Mouse (Mus musculus) limb, embryonic 12.5 days (tissue): ENCODE results near the gene Ren1. TPM values are rescaled to one million over a fixed set of nuclear protein-coding genes. Genes with fewer than 3 reads are reported as not detected.

Experiments used
- ATAC-seq: fragments of 200-750 bp; cut with Nextera tagmentation; 2 replicates; pipeline ENCODE4 v1.8.0; 2017; ENCODE audit warnings: low read depth, moderate TSS enrichment; ENCODE audit not compliant: insufficient number of reproducible peaks, insufficient read depth, low FRiP score, low TSS enrichment
- H3K27ac ChIP-seq: fragments of 300-500 bp; sonication (generic); 2 replicates; pipeline ENCODE4 v1.5.1; 2016; ENCODE audit warnings: mild to moderate bottlenecking, moderate library complexity
- H3K27me3 ChIP-seq: fragments of 300-500 bp; sonication (generic); 2 replicates; pipeline ENCODE4 v1.6.1; 2016; ENCODE audit warnings: mild to moderate bottlenecking, moderate library complexity
- H3K36me3 ChIP-seq: fragments of 300-500 bp; sonication (generic); 2 replicates; pipeline ENCODE4 v1.6.1; 2016; ENCODE audit warnings: mild to moderate bottlenecking, moderate library complexity
- H3K4me1 ChIP-seq: fragments of 300-500 bp; sonication (generic); replicated peaks from 2 replicates; pipeline ENCODE4 v1.6.1; 2016
- H3K4me2 ChIP-seq: fragments of 300-500 bp; sonication (generic); 2 replicates; pipeline ENCODE4 v1.6.1; 2016; ENCODE audit warnings: mild to moderate bottlenecking, moderate library complexity
- H3K4me3 ChIP-seq: fragments of 300-500 bp; sonication (generic); replicated peaks from 2 replicates; pipeline ENCODE4 v1.5.1; 2016; ENCODE audit warnings: mild to moderate bottlenecking
- H3K9ac ChIP-seq: fragments of 300-500 bp; sonication (generic); replicated peaks from 2 replicates; pipeline ENCODE4 v1.6.1; 2016; ENCODE audit warnings: mild to moderate bottlenecking, moderate library complexity
- H3K9me3 ChIP-seq: fragments of 300-500 bp; sonication (generic); 2 replicates; pipeline ENCODE4 v1.6.1; 2016; ENCODE audit warnings: mild to moderate bottlenecking, moderate library complexity
- WGBS: fragments of 180-500 bp; shearing (Covaris S2); methylation state at CpG from one replicate; pipeline ENCODE4 v1.1.7; 2016; 5-methylcytosine and 5-hydroxymethylcytosine counted together
- polyA plus RNA-seq: library from polyadenylated mRNA; unstranded; fragments of >200 nt; fragmentation: Nextera tagmentation; extraction: Ambion mirVana; gene quantifications from 2 replicates; pipeline ENCODE4 v1.2.1, GENCODE M21; 2016

Gene Ren1
- polyA plus RNA-seq, 1 experiment from 2014 or later, result not detected

DNA sequence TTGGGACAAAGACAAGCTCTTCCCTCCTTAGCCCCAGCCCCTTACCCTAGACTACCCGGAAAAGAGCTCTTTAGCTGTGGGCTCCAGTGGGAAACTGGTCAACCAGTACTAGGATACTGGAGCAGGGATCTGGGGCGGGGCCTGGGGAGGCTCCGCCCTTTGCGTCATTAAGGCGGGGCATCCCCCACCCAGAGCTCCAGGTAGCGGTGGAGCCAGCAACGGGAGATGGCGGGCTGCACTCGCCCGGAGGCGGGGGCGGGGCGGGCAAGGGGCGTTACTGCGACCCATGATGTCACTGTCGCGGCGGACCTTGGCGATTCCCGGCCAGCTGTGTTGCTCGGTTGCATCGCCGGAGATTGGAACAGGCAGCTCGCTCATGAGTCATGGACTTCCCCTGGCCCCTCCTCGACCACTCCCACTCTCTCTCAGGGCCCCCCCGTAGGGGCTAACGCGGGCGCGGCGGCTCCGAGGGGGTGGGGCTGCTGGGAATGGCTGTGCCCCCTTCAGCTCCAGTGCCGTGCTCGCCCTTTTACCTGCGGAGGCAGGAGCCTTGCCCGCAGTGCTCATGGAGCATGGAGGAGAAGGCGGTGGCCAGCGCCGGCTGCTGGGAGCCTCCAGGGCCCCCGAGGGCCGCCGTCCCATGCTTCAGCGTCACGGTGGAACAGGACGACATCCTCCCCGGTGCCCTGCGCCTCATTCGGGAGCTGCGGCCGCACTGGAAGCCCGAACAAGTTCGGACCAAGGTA lies 13.1 kb downstream of the Ren1 start, which contains the start of gene Etnk2:
Gene Etnk2, plus strand, starts transcription at position 297 of the 746 bp plus-strand sequence.
- Histone ChIP-seq H3K9me3 (no peaks in the 10 kb centered on the region), H3K4me2 (peak within 1 kb of the TSS; percentile 95), H3K9ac (peak within 1 kb of the TSS; percentile 60), H3K27me3 (peaks cover 52% of the 10 kb centered on the region), H3K4me3 (peak within 1 kb of the TSS; percentile 69), H3K27ac (no peak within 1 kb of the TSS), H3K4me1 (peaks cover 19% of the 10 kb centered on the region), H3K36me3 (no peaks in the 10 kb centered on the region)
- WGBS, result under 1% methylated on average over 52 of the region's 52 CpGs
- ATAC-seq, result peak; percentile 58

GRCm38 (mm10) chr1:133364022-133364630 lies 13.8 kb downstream of the Ren1 start:
- Histone ChIP-seq H3K27ac (no peak overlapping the region), H3K4me3 (peak overlapping the region; percentile 69), H3K4me2 (peak overlapping the region; percentile 95), H3K4me1 (peaks cover 19% of the 10 kb centered on the region), H3K27me3 (peaks cover 47% of the 10 kb centered on the region), H3K9ac (peak overlapping the region; percentile 60), H3K36me3 (no peaks in the 10 kb centered on the region), H3K9me3 (no peaks in the 10 kb centered on the region)
- 2% methylated on average over 27 of the region's 27 CpGs for WGBS
- no peak for ATAC-seq

DNA sequence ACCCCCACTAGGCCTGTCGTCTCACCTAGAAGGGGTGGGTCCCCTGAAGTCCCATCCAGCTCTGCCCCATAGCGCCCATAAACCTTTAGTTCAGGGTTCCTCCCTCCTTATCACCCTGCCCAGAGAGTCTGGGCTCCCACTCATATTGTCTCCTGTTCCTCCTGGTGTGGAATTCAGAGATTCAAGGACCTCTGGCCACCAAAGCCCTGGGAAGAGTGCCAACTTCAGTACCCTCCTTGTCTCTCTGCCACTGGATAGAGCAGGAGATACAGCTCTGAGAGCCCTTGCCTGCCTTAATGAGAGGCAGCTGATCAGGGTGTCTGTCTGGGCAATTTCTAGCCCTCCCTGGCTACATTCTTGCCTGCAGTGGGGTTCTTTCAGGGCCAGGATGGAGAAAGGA lies 14.6 kb downstream of the Ren1 start:
- no peak overlapping the region for H3K4me2 ChIP-seq
- H3K27me3 ChIP-seq, result peaks cover 41% of the 10 kb centered on the region
- H3K36me3 ChIP-seq, result no peaks in the 10 kb centered on the region
- no peak overlapping the region for H3K9ac ChIP-seq
- no peak overlapping the region for H3K4me3 ChIP-seq
- H3K9me3 ChIP-seq, result no peaks in the 10 kb centered on the region
- no peak overlapping the region for H3K27ac ChIP-seq
- no peak for ATAC-seq
- peaks cover 19% of the 10 kb centered on the region for H3K4me1 ChIP-seq
- WGBS, result 42% methylated on average over 2 of the region's 2 CpGs

DNA sequence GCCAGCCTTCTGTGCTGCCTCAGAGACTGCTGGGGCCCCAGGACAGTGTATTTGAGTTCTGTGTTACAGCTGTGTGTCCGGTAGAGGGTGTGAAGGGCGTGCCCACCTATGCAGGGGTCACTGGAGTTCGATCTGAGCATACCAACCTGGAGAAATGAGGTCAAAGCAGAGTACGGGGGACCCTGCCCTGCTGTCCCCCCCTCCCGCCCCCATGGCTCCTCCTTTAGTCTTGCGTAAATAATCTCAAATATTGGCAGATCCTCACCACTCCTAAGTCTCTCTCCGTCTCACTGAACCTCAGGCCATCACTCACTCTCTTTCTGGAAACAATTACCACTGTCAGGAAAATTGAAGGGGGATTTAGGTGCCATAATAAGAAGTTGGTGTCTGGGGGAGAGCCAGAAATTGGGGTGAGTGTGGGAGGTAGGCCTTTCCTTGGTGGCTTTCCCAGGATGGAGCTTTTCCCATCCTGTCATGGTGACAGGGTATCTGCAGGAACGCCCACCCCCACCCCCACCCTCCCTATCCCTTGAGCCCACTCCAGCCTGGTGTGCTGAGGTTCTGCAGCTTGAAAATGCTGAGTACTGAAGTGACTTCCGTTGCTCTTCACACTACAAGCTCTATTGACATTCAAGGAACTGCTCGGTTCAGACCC lies 16.8 kb downstream of the Ren1 start:
- Histone ChIP-seq H3K27ac (no peak overlapping the region; the same call in 1 of the 2 replicates), H3K27me3 (peaks cover 41% of the 10 kb centered on the region), H3K4me3 (no peak overlapping the region), H3K9ac (no peak overlapping the region), H3K4me1 (peaks cover 19% of the 10 kb centered on the region), H3K9me3 (no peaks in the 10 kb centered on the region), H3K36me3 (no peaks in the 10 kb centered on the region), H3K4me2 (no peak overlapping the region)
- no peak for ATAC-seq
- WGBS, result 38% methylated on average over 10 of the region's 10 CpGs

GRCm38 (mm10) chr1:133367606-133368488 lies 17.5 kb downstream of the Ren1 start:
- ATAC-seq, result no peak
- Histone ChIP-seq H3K27ac (peak overlapping the region; percentile 35; the same call in 1 of the 2 replicates), H3K4me2 (no peak overlapping the region), H3K36me3 (no peaks in the 10 kb centered on the region), H3K4me1 (peaks cover 27% of the 10 kb centered on the region), H3K27me3 (peaks cover 40% of the 10 kb centered on the region), H3K9me3 (no peaks in the 10 kb centered on the region), H3K4me3 (no peak overlapping the region), H3K9ac (0 out of 2 replicates have a peak overlapping the region, but pooled peaks have one; percentile 8)
- 10% methylated on average over 11 of the region's 11 CpGs for WGBS

DNA sequence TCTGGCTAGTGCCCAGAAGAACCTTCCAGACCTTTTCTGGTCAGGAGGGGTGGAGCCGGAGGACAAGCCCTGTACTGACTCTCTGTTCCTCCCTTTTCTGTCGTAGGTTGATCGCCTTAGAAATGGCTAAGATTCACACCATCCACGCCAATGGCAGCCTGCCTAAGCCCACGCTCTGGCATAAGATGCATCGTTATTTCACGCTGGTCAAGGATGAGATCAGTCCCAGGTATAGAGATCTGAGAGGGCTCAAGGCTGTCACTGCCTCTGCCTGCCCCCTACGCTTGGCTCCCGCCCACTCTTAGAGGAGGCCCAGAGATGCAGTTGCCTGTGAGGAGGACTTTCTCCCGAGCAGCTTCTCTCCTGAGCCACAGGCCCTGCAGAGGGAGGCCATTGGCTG lies 18.3 kb downstream of the Ren1 start:
- no peak for ATAC-seq
- WGBS, result 58% methylated on average over 10 of the region's 10 CpGs
- no peak overlapping the region for H3K9ac ChIP-seq
- H3K36me3 ChIP-seq, result no peaks in the 10 kb centered on the region
- no peak overlapping the region for H3K4me2 ChIP-seq
- H3K27ac ChIP-seq, result no peak overlapping the region
- peaks cover 32% of the 10 kb centered on the region for H3K27me3 ChIP-seq
- no peak overlapping the region for H3K4me3 ChIP-seq
- peaks cover 27% of the 10 kb centered on the region for H3K4me1 ChIP-seq
- no peaks in the 10 kb centered on the region for H3K9me3 ChIP-seq

DNA sequence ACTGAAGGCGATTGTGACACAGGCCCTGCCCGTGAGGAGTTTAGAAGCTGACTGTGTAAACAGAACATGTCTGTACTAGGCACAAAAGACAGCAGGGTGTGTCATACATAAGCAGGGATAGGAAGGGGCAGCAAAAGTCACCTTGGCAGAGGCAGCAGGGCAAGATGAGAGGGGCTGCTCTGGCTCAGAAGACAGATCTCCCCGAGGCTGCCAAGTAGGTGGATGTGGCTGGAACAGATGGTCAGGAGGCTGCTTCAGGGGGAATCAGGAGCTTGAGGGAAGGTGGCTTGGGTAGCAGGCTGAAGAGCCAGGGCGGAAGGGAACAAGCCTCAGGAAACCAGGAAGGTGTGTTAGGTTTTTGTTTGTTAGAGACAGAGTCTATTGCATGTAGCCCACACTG lies 20.0 kb downstream of the Ren1 start:
- ATAC-seq, result no peak

GRCm38 (mm10) chr1:133371431-133371830 lies 21.1 kb downstream of the Ren1 start:
- Histone ChIP-seq H3K36me3 (no peaks in the 10 kb centered on the region), H3K9me3 (no peaks in the 10 kb centered on the region), H3K27ac (no peak overlapping the region), H3K4me3 (no peak overlapping the region), H3K9ac (no peak overlapping the region), H3K27me3 (peaks cover 4% of the 10 kb centered on the region), H3K4me2 (no peak overlapping the region), H3K4me1 (peaks cover 21% of the 10 kb centered on the region)
- ATAC-seq, result no peak
- WGBS, result 88% methylated on average over 6 of the region's 6 CpGs

More for the DNA sequence above, 20.0 kb downstream of the Ren1 start:
- 62% methylated on average over 4 of the region's 4 CpGs for WGBS
- Histone ChIP-seq H3K27me3 (peaks cover 15% of the 10 kb centered on the region), H3K4me3 (no peak overlapping the region), H3K36me3 (no peaks in the 10 kb centered on the region), H3K4me1 (peaks cover 21% of the 10 kb centered on the region), H3K9me3 (no peaks in the 10 kb centered on the region), H3K4me2 (no peak overlapping the region), H3K27ac (no peak overlapping the region), H3K9ac (no peak overlapping the region)

DNA sequence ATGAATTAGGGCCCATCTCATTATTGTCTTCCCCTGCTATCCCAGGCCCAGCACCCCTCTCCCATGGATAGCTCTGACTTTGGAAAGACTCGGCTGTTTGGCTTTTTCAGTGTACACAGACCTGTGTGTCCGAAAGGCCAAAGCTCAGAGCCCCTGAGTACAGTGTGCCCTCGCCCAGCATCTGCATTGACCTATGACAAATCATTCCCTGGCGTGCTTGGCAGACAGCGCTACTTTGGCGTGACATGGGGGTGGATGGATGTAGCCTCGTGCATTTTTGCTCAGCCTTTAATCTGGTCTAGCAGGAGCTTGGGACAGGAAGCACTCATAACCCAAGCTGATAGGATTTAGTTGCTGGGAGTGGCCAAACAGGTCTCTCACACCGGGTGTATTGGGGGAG lies 21.8 kb downstream of the Ren1 start:
- 68% methylated on average over 8 of the region's 8 CpGs for WGBS

DNA sequence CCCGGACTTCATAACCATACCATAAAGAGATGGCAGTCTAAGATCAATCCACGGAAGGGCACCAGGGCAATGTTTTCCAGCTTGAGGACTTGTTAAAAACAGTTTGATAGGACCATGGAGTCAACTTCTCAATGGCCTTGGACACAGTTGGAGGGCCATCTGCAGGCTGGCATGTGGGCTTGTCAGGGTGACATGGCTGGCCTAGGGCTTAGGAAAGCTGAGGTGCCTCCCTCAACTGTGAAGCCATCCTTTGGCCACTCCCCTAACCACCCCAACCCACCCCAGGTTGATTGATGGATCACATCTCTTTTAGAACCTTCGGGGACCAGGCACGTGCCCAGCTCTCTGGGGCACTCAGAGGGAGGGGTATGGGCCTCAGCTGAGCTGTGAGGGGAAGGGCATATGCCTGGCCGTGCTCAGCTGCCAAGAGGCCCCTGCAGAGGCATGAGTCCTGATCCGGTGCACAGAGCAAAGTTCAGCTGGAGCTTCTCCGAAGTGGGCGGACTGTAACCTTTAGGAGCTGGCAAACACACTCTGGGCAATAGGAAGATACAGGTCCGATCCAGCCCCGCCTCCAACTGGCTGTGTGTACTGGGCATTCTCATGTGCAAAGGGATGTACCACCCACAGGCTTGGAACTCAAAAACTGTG lies 25.5 kb downstream of the Ren1 start:
- no peaks in the 10 kb centered on the region for H3K27me3 ChIP-seq
- ATAC-seq, result no peak
- no peak overlapping the region for H3K27ac ChIP-seq
- 0 out of 2 replicates have a peak, but pooled peaks cover 7% of the 10 kb centered on the region for H3K4me1 ChIP-seq
- H3K4me2 ChIP-seq, result no peak overlapping the region
- no peak overlapping the region for H3K4me3 ChIP-seq
- WGBS, result 64% methylated on average over 10 of the region's 10 CpGs
- H3K36me3 ChIP-seq, result no peaks in the 10 kb centered on the region
- no peak overlapping the region for H3K9ac ChIP-seq
- H3K9me3 ChIP-seq, result no peaks in the 10 kb centered on the region

More for the DNA sequence above, 21.8 kb downstream of the Ren1 start:
- Histone ChIP-seq H3K27me3 (no peaks in the 10 kb centered on the region; the same call in 1 of the 2 replicates), H3K27ac (no peak overlapping the region), H3K9ac (no peak overlapping the region), H3K4me2 (no peak overlapping the region), H3K4me1 (peaks cover 21% of the 10 kb centered on the region), H3K36me3 (no peaks in the 10 kb centered on the region), H3K9me3 (no peaks in the 10 kb centered on the region), H3K4me3 (no peak overlapping the region)
- no peak for ATAC-seq
